Mouse (Mus musculus): ENCODE data around the gene Scarb1.
"Not testable (repeated sequence)": the region's sequence is repeated elsewhere in the genome, so short reads cannot be mapped to it uniquely, and the experiment has no call there.

Gene Scarb1

DNA sequence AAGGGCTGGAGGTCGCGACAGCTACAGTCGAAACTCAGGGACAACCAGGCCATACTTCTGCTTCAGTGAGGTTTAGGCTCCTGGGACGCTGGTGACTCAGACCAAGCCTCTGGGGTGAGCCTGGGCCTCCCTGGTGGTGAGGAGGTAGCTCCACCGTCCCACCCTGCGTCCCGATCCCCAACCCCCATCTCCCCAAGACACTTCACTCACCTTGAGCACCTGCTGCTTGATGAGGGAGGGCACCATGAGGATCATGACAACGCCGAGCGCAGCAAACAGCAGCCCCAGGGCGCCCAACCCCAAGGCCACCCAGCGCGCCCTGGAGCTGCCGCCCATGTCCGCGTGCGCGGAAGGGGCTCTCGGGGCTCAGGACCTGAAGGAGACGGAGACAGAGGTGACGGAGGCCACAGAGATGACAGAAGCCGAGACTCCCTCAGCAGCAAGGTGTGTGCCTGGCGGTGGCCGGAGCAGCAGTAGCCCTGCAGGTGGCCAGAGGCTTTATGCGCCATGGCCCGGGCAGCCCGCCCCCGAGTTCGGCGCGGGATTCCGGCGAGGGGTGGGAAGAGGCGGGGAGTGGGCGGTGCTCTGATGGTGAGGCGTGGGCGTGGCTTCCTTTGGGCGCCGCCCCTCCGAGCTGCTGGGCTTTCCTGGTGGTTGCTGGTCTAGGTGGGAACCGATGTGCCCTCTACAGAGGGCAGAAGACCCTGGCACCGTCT lies at the start of gene Scarb1:
Gene Scarb1, minus strand, starts transcription at position 548 of the 716 bp plus-strand sequence.
- DNase-seq (ENCODE audit: low spot score): peak; percentile 91

DNA sequence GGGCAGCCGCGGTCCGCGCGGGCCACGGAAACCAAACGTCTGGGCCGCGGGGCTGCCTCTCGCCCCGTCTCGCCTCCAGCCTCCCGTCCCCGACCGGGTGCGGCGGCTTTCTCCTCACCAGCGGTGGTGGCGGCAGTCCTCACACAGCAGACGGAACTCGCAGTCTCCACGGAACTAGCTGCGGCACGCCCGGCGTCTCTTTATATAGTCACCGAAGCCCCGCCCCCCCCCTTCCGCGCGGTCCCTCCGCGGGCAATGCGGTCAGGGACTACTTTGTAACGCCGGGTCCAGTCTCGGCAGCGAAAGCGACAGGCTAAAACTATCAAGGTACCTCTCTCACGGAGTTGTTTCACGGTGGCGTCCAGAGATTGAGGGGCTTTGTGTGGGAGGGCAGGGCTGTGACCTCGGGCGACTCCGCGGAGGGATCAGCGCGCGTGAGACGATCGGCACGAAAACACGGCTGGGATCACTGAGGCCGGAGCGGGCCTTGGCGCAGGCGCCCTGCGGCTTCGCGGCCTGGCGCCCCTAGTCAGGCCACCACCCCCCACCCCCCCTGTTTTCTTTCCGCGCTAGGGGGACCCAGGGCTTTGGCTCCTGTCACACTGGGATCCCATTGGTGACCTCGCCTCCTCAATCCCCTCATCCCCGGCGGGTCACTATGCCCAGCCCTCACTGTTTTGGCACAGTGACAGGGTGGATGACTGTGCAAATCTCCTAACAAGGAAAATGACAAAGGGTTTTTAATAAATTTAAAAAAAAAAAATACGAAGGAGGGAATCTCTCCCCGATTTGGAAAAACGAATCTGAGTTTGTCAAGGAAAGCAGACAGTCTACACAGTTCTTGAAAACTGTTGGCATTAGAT lies 48.9 kb upstream of the Scarb1 start, which contains the start of gene Ubc:
Gene Ubc, minus strand, starts transcription at position 624 of the 863 bp plus-strand sequence.
- peak; percentile 92 for DNase-seq (ENCODE audit: low spot score)

DNA sequence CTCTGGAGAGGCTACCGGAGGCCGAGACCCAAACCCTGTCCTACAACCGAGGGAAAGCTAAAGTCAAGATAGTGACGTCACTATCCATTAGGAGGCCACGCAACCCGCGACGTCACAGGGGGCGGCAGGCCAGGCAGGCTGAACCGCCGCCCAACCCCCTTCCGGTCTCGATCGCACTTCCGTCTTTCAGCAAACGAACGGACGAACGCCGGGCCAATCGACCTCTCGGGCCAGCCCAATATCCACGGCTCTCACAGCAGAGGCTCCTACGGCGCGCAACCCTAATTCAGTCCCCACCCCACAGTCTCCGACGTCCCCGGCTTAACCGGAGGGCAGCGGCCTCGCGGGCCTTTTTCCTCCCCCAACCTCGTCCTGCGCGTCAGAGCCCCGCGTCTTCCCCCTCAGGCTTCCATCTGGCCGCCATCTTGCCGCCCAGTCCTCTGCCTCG lies 48.3 kb upstream of the Scarb1 start, which contains the start of gene Gm10382:
Gene Gm10382, plus strand, starts transcription at position 192 of the 448 bp plus-strand sequence.
- peak; percentile 86 for DNase-seq (ENCODE audit: low spot score)

DNA sequence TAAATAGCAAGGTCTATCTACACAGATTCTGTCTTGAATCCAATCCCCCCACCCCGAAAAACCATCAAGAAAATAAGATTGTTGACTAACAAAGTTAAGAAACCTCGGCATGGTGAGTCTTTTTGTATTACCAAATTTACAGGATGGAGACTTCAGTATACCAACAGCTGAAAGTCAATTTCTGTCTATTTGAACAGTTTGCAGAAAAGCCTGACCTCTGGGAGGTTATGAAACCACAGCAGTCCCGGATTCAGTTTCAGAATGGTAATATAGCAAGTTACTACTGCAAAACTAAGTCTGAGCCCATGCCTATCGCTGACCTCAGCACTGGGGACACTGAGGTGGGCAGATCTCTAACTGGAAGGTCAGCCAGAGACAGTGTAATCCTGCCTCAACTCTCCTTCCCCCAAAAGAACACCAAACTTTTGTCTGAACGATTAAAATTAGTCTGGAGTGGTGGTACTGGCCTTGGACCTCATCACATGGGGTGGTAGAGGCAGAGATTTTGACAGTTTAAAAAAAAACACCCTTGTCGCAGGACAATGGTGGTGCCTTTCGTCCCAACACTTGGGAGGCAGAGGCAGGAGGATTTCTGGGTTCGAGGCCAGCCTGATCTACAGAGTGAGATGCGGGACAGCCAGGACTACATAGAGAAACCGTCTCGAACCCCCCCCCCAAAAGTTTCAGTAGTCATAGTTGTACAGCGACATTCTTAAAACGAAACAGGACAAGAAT lies 47.6 kb upstream of the Scarb1 start:
- DNase-seq (ENCODE audit: low spot score): no peak

DNA sequence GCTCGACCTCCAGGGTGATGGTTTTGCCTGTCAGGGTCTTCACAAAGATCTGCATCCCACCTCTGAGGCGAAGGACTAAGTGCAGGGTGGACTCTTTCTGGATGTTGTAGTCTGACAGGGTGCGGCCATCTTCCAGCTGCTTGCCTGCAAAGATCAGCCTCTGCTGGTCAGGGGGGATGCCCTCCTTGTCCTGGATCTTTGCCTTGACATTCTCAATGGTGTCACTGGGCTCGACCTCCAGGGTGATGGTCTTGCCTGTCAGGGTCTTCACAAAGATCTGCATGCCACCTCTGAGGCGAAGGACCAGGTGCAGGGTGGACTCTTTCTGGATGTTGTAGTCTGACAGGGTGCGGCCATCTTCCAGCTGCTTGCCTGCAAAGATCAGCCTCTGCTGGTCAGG lies 46.4 kb upstream of the Scarb1 start:
- not testable (repeated sequence) for DNase-seq (ENCODE audit: low spot score)

DNA sequence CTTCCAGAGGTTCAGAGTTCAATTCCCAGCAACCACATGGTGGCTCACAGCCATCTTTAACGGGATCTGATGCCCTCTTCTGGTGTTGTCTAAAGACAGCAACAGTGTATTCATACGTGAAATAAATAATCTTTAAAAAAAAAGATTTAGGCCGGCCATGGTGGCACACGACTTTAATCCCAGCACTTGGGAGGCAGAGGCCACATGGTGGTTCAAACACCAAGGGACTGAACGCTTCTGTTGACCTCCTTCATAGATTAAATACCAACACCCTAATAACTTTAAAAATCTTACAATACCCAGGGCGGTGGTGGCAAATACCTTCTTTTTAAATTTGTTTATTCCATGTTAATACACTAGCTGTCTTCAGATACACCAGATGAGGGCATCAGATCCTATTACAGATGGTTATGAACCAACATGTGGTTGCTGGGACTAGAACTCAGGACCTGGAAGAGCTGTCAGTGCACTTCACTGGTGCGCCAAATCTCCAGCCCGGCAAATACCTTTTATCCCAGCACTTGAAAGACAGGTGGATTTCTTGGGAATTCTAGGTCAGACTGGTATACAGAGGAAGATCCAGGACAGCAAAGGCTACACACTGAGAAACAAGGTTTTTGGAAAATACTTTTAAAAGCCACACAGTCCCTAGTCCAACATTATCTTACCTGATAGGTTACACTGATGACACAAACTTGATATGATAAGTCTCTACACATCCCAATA lies 44.5 kb upstream of the Scarb1 start:
- DNase-seq (ENCODE audit: low spot score): no peak

DNA sequence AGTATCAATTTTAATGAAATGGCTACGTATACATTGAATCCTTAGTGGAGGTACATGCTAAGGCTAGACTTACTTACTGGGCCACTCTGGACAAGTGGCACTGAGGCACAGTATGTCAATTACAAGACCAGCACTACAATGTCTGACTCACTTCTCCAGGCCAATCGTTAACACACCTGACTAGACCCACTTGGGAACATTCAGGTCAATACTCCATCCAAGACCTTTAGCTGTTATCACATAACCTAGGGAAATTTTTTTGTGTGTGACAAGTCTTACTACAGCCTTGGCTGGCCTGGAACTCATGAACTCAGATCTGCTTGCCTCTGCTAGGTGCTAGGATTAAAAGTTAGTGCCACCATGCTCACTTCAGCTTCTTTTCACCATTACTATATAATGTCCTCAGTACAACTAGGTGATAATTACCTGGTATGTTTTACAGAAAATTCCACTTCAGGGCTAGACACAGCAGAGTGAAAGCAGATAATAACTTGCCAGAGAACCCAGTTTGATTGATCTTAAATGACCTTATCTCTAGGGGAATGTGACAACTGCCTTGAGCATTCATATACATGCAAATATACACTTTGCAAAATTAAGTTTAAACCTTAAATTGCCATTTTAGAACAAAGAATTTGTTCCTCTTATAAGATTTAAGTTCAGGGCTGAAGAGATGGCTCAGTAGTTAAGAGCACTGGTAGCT lies 43.8 kb upstream of the Scarb1 start:
- no peak for DNase-seq (ENCODE audit: low spot score)

DNA sequence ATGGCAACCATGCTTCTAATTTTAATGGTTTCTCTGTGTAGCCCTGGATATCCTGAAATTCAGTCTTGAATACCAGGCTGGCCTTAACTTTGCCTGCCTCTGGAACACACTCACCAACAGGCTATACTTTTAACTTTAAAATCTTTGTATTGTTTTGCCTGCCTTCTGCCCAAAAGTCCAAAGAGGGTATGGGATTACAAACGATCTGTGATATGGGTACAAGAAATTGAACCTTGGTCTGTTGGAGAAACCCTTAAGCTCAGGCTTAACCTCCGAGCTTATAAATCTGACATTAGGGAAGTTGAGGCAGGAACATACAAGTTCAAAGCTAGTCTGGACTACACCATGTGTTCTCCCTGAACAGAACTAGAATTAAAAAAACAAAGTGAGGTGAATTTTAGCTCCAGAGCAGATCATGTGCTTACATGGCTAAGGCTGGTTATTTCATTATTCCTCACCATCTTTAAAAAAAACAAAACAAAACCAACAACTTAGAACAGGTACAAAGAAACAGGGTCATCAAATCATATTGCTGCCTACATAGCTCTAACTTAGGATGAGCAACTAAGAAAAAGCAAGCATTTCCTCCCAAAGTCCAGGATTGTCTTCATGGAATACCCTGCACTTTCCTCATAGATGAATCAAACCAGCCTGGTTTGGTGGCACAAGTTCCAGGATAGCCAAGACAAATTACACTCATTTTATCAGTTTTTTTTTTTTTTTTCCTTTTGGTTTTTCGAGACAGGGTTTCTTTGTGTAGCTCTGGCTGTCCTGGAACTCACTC lies 42.9 kb upstream of the Scarb1 start:
- DNase-seq (ENCODE audit: low spot score): no peak

DNA sequence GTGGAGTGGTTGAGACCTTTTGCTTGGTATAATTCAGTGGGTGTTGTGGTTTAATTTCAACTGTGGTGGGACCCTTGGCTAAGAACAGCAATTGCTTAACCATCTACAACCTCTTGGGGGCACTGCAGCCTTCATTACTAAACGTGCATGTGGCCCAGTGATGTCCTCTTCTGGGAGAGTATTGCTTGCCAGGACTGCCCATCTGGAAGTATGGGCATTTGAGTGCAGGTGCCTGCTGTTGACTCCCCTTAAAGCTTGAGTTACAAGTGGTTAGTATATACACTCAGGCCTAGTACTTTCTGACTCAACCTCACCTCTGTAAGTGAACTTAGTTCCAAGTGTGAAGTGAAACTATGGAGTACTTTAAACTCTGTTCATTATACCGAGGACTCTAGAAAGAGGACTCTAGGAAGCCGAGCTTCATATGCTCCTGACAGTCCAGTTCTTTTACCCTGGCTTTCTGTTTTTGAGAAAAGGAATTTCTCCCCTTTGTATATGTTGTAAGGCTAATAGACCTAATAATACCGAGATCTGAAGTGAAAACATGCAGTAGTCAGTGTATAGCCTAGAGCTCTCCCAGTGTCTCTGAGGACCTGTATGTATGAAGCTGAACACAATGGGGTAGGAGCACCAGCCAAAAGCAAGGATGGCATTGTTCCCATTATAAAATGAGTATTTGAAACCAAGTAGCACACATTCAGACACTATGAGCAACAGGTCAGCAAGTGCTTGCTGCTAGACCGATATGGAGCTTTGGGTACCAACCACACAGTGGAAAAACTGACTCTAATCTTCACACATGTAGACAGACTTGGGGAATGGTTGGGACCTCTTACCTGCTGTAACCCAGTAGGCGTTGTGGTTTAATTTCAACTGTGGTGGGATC lies 42.0 kb upstream of the Scarb1 start:
- peak; percentile 72 for DNase-seq (ENCODE audit: low spot score)

DNA sequence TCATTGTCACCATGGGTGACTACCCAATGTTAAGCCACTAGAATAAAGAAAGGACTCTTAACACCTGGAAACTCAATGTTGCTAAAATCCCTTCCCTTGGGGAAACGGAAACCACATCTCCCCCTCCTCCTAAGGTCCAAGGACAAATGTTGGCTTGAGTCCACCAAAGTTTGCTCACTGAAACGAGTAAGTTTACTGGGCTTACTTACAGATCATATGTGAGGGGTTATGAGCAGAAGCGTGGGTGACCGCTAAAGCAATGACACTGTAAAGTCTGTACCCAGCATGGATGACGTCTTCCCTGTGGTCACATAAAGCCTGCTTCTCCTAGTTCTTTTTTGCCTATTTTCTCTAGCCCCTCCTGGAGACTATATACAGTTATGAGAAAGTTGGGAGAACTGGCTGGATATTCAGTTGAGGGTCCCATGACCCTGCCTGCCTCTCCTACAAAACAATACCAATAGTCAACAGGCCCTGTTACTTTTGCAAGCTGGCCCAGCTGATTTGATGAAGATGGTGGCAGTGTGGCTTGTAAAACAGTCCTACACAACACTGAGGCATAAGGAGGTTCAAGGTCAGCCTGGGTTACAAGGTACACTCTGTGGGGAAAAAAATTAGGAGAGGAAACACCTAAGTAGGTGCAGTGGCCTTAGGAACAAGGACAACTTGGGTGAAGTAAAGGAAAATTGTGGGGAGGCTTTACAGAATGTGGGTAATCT lies 41.2 kb upstream of the Scarb1 start:
- no peak for DNase-seq (ENCODE audit: low spot score)

DNA sequence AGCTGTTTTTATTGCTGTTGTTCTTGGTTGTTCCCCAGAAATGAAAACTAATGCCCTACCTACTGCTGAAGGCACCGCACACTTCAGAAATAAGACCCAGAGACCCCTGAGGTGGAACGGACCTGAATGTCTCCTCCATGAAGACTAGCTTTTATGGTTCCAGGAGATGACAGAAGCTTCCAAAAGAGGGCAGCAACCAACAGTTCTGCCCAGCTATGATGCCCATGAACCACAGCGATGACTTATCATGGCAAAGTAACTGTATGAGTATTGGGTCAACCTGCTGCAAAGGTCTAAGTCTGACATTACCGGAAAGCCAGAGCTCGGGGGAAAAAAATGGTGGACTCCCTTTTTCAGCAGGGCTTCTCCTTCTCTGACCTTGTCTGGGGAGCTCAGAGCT lies 38.0 kb upstream of the Scarb1 start:
- no peak for DNase-seq (ENCODE audit: low spot score)

DNA sequence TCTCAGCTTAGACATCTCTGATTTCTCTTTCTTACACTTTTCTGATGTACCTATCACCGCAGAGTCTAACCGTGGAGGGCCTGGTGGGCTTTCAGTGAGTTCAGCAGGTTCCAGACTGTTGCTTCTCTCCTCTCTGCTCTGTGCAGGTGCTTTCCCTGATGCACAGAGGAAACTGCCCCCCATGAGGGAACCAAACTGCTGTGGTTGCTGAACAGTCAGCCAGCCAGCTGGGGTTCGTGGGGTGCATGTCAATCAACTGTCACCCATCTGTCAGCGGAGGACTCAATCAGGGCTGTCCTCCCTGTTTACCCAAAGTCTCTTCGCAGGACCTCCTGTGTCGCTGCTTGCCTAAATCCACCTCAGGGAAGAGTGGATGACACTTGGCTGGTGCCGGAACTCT lies 36.3 kb upstream of the Scarb1 start:
- DNase-seq (ENCODE audit: low spot score): no peak

DNA sequence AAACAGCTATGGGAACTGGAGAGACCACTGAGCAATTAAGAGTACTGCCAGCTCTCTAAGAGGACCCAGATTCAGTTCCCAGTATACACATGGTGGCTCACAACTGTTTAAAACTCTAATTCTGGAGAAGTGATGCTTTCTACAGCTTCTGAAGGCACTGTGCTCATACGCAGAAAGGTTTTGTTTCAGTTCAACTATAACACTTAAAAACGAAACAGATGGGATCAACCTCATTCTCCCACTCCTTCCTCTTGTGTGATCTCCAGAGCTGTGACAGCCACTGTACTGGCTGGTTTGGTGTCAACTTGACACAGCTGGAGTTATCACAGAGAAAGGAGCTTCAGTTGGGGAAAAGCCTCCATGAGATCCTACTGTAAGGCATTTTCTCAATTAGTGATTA lies 35.0 kb upstream of the Scarb1 start:
- DNase-seq (ENCODE audit: low spot score): no peak

DNA sequence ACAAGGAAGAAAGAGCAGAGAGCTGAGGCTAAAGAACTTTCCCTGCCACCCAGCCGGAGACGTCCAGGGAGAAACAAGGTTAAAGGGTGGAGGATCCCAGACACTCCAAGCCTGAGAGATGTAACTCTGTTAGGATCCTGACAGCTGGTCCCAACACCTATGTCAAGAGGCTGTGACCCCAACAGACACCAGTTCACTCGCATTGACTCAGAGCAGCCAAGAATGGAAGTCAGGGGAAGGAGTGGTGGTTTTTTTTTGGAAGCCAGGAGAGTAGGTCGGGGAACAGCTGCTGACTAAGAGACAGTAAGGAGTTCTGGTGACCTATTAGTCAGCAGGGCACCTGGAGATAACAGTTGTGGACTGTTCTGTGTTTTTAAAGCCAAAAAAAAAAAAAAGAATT lies 31.1 kb upstream of the Scarb1 start:
- no peak for DNase-seq (ENCODE audit: low spot score)

DNA sequence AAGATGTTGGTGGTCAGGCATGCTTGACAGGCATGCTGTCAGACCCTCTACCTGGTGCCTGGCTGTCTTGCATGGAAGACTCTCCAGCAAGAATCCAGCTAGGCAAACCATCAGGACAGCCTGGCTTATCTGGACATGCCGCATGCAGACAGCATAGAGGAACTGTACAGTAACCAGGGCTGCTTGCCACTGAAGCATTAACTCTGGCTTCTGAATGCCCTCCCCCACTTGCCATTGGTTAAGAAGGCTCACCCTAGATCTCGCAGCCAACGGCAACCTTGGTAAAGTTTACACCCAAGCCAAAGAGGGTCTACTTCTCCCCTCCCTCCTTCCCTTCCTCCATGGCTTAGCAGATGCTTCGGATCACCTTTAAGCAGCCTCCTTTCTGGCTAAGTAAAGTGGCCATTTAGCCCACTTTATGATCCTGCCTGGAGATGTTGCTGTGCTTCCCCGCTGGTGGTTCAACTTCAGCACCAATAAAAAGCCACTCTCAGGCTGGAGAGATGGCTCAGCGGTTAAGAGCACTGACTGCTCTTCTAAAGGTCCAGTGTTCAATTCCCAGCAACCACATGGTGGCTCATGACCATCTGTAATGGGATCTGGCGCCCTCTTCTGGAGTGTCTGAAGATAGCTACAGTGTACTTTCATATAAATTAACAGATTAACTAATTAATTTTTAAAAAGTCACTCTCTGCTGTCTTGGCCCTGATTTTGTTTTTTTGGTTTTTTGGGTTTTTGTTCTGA lies 30.2 kb upstream of the Scarb1 start:
- DNase-seq (ENCODE audit: low spot score): no peak

DNA sequence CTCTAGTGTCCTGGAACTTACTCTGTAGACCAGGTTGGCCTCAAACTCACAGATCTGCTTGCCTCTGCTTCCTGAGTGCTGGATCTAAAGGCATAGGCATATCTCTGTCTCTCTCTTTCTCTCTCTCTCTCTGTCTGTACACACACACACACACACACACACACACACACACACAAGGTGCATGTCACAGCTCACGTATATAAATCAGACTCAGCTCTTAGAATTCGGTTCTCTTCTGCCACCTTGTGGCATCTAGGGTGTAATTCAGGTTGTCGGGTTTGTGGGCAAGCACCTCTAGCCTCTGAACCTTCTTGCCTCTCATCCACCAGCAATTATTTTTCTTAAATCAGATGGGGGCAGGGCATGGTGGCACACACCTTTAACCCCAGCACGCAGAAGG lies 27.7 kb upstream of the Scarb1 start:
- peak; percentile 76 for DNase-seq (ENCODE audit: low spot score)

DNA sequence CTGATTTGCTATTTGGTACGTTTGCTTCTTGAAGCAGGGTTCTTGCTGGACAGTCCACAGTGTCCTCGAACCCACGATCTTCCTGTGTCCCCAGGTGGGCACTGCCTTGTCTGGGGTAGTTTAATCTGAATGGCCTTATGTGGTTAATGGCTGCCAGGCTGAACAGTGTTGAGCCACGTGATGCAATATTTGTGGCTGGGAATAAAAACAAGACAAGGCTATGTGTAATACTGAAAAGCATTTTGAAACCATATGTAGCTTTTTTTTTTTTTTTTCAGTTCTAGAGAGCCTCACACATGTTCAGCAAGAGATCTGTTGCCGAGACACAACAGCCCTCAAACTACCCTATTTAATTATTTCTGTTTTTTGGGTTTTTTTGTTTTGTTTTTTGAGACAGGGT lies 27.3 kb upstream of the Scarb1 start:
- no peak for DNase-seq (ENCODE audit: low spot score)

Data from layer of hippocampus, adult 11-12 months (tissue).